Mouse (Mus musculus) myocyte (in vitro differentiated cells): ENCODE measurements around the gene Kctd11.

Experiments used
- CEBPB ChIP-seq: IDR thresholded peaks from 2 replicates; pipeline ENCODE4 v1.6.1; 2011; ENCODE audit warnings: mild to moderate bottlenecking, moderate library complexity; ENCODE audit not compliant: poor library complexity, insufficient read depth, severe bottlenecking
- E2F4 ChIP-seq: IDR thresholded peaks from one replicate; pipeline ENCODE4 v1.6.1; 2011; ENCODE audit warnings: mild to moderate bottlenecking, control low read depth, moderate library complexity; ENCODE audit not compliant: insufficient read depth
- MAX ChIP-seq: IDR thresholded peaks from one replicate; pipeline ENCODE4 v1.6.1; 2011; ENCODE audit warnings: low read depth, mild to moderate bottlenecking, control low read depth
- POLR2A ChIP-seq: IDR thresholded peaks from one replicate; pipeline ENCODE4 v1.6.1; 2011; ENCODE audit warnings: low read depth, mild to moderate bottlenecking, control low read depth, moderate library complexity; ENCODE audit not compliant: insufficient read length
- POLR2AphosphoS2 ChIP-seq: IDR thresholded peaks from one replicate; pipeline ENCODE4 v1.6.1; 2011; ENCODE audit warnings: low read depth, control low read depth; ENCODE audit not compliant: insufficient read length
- SRF ChIP-seq: IDR thresholded peaks from one replicate; pipeline ENCODE4 v1.6.1; 2011; ENCODE audit warnings: low read depth; ENCODE audit not compliant: control insufficient read depth, insufficient read length
- TCF12 ChIP-seq: IDR thresholded peaks from one replicate; pipeline ENCODE4 v1.6.1; 2011; ENCODE audit warnings: mild to moderate bottlenecking, control low read depth; ENCODE audit not compliant: poor library complexity, insufficient read depth, severe bottlenecking
- TCF3 ChIP-seq: IDR thresholded peaks from one replicate; pipeline ENCODE4 v1.6.1; 2011; ENCODE audit warnings: low read depth, control low read depth; ENCODE audit not compliant: insufficient read length
- USF1 ChIP-seq: IDR thresholded peaks from one replicate; pipeline ENCODE4 v1.6.1; 2011; ENCODE audit warnings: low read depth, mild to moderate bottlenecking, control low read depth, moderate library complexity

DNA sequence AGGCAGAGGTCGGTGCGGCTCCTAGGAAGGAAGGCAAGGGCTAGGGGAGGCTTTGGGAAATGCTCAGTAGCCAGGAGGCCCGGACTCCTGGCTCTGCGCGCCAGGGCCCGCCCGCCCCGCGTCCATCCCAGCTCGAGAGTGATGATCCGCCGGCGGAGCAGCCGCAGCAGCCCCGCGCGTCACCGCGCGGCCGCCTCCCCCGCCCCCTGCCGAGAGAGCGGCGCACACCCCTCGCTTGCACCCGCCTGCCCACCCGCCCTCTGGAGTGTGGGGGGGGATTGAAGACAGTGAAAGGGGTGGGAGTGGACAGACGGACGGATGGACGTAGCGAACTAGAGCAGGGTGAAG, 43.6 kb downstream of the Kctd11 start, which contains the start of gene Nlgn2:
- TF ChIP-seq POLR2A (peak; percentile 68), TCF12 (no peak), CEBPB (no peak), SRF (no peak), MAX (no peak), TCF3 (no peak), USF1 (no peak), E2F4 (no peak), POLR2AphosphoS2 (no peak)
